Mouse (Mus musculus) frontal cortex, postnatal 10 days (tissue): ENCODE results near the gene Cela2a.
A peak's percentile ranks its signal among the peaks of the same experiment; 100 is the strongest.

Experiments used
- DNase-seq, 2 experiments: peaks; one replicate each; pipeline ENCODE4 v3.0.0; 2022; ENCODE audit warnings: low spot score in 2 of 2, mixed read lengths in 1 of 2

Gene Cela2a

GRCm38 (mm10) chr4:141826060-141826459, at the start of gene Cela2a:
TSS of gene Cela2a (minus strand) at chr4:141826160.
- DNase-seq = no peak

DNA sequence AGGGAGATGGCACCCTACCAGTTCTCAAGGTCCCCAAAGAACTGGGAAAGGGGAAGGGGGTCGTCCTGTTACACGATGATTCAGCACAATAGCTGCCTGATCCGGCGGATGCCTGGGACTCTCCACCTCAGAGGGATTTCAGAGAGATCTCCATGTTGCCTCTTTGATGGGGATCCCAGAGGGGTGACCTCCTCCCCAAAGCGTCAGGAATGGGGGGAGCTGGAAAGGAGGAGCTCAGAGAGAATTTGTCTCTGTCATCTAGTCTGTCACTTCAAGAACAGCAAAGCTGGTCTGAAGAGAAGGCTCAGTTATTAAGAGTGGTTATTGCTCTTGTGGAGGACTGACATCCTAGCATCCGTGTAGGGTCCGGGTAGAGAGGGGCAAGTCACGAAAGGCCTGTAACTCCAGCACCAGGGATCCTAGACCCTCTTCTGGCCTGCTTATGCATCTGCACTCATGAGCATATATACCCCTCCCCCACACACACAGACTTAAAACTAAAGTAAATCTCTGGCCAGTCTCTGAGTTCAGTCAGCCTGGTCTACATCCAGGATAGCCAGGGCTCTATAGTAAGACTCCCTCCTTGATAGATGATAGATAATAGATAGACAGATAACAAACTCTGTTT, 49.6 kb upstream of the Cela2a start:
- DNase-seq = no peak

- peak; percentile 74 to 80 for DNase-seq
Observed at GRCm38 (mm10) chr4:141874601-141875460, 48.9 kb upstream of the Cela2a start, which contains the start of gene Efhd2. TSS of gene Efhd2 (minus strand) at chr4:141874920.

DNA sequence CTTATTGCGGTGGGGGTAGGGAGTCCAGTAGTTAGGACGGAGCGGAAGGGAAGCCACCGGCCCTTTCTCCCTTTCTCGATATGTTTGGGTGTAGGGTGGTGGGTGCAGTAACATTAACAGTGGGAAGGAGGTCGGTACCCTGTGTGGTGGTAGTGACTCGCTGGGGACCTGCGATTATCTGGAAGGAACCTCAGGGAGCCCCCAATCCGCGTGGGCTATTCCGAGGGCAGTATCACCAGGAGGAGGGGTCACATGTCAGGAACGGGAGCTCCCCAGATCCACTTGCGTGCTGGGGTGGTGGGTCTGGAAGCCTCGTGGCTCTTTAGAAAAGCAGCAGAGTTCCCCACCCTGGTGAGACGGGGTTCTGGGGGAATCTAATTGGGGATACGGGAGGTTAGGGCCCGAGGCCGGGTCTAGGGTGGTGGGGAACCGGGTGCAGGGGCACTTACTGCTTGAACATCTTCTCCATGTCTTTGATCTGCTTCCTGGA, 48.2 kb upstream of the Cela2a start:
- DNase-seq = no peak

- peak in 1 of 2 experiments; percentile 25 for DNase-seq
Observed at GRCm38 (mm10) chr4:141872977-141873376, 47.0 kb upstream of the Cela2a start.

DNA sequence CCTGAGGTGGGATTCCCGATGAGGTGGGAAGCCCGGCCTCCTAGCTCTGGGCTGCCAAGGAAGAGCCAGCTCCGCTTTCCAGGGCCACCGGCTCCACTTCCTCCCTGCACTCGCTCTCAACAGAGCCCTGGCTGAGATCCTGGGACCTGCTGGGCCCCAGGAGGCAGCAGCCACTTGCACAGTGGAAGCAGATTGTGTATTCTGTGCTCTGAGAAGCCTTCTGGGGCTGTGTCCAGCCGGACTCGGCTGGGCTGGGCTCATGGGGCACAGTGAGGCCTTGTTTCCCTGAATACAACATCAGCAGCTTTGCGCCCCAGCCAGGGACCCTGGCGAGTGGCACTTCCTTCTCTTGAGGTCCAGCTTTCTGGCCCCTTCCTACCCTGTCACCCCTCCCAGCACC, 45.9 kb upstream of the Cela2a start:
- peak; percentile 64 to 69 for DNase-seq

DNA sequence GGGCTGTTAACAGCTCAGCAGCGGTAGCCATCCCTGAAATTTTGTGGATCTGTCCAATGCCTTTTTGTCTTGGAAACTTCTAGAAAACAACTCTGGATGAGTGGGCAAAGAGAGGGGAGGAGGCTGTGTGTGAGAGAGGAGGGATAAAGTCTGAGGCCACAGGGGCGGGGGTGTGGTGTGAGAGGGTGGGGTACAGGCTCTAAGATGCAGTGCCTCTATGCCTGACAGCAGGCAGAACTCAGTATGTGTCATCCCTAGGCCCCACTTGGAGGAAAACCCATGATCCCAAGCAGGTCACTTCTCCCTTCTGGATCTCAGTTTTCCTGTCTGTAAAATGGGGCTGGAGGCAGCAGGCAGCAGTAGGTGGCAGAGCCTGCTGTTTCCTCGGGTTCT, 45.4 kb upstream of the Cela2a start:
- no peak for DNase-seq

DNA sequence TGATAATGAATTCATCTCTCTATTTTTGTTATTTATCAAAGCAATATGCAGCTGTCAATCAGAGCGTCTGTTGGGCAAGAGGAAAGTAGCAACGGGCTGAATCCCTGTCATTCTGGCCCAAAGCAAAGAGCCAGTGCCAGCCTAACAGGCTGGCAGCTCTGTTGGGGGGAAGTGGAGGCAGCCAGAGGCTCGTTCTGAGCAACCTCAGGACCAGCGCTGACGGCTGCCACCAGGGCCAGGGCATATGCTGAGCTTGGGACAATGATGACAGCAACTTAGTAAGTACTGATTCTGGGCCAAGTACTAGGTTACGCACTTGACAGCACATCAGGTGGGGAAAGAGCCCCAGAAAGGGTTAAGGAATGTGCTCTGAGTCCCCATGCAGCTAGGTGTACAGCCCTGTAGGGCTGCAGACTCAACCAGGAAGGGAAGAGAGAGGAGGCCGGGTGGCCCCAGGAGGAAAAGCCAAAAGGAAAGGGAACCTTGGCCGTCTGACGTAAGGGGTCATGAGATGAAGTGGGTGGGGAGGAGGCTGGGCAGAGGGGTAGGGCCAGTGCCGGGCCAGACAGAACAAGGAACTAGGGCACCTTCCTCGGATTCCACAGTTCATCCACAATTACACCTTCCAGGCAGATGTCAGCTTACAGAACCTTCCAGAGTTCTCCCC, 44.8 kb upstream of the Cela2a start:
- DNase-seq = no peak

DNA sequence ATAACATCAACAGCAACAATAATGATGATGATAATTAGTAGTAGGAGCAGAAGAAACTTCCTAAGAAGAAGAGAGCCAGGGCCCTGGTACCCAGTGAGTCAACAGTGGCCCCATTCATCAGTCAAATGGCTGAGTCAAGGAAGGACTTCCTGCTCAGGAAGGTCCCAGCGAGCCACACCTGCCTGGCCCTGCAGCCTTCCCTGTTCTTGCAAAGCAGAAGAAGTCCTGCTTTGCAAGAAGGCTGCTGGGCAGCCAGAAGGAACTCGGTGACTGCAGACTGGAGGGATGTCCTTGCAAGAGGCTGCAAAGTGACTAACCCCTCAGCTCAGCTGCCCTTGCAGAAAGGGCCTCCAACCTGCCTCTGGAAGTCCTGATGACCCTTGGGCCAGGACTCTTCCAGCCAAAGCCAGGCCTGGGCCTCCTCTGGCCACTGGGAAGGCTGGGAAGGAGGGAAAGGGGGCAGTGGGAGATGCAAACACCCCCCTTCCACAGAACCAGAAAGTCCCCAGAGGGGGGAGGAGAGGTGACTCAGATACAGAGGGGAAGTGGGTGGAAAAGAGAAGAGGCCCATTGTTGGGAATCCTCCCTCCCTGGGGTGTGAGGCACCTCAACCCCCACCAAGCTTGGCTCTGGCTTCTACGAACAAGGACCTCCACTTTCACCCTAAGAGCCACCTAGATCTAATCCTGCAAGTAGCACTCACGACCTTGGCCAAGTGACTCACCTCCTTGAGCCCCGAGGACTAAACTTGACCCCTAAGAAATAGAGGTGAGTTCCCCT, 43.7 kb upstream of the Cela2a start:
- DNase-seq = no peak

DNA sequence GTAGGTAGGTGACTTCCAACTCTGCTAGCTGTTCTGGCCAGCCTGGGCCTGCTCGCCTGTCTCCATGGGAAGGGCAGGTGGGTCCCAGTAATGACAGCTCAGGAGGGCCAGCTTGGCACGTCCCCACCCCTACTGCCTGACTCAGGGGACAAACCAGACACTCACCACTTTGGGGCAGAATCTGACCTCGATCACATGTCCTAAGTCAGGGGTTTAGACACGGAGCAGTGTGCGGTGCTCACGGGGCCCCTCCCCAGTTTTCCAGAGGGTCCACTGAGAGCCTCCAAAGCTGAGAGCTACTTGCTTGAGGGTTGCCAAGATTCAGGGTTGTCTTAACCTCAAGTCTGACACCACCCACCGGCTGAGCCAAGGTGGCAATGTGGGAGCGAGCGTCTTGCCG, 42.1 kb upstream of the Cela2a start:
- DNase-seq = no peak

- DNase-seq = peak; percentile 69 to 71
Observed at GRCm38 (mm10) chr4:141867498-141867897, 41.5 kb upstream of the Cela2a start.

DNA sequence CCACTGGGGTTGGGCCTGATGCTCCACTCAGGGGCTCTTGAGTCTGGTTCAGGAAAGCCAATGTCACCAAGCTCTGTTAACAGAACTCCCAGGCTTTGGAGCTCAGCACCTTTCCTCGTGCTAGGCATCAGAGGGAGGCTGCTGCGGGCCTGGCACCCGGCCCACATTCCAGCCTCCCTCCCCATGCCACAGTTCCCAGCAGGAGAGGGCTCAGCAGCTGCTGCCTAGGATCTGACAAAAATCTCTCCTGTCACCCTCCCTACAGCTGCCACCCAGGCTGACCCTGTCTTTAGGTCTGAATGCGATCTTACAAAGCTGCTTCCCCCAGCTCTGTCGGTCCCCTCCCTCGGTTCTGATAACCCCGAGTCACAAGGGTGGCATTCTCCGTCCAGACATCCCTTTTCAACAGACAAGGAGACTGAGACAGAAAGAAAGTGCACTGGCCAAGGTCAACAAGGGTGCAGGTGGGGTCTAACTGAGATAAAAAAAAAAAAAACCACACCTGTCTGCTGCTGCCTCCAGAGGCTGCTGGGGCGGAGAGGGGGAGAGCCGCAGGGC, 41.1 kb upstream of the Cela2a start:
- DNase-seq = no peak

GRCm38 (mm10) chr4:141865600-141865999, 39.6 kb upstream of the Cela2a start:
- DNase-seq = no peak

- no peak for DNase-seq
Observed at GRCm38 (mm10) chr4:141865006-141865405, 39.0 kb upstream of the Cela2a start.

GRCm38 (mm10) chr4:141864506-141864905, 38.5 kb upstream of the Cela2a start:
- no peak for DNase-seq

GRCm38 (mm10) chr4:141863726-141864280, 37.8 kb upstream of the Cela2a start:
- DNase-seq = no peak

- no peak for DNase-seq
Observed at GRCm38 (mm10) chr4:141862867-141863266, 36.9 kb upstream of the Cela2a start.

DNA sequence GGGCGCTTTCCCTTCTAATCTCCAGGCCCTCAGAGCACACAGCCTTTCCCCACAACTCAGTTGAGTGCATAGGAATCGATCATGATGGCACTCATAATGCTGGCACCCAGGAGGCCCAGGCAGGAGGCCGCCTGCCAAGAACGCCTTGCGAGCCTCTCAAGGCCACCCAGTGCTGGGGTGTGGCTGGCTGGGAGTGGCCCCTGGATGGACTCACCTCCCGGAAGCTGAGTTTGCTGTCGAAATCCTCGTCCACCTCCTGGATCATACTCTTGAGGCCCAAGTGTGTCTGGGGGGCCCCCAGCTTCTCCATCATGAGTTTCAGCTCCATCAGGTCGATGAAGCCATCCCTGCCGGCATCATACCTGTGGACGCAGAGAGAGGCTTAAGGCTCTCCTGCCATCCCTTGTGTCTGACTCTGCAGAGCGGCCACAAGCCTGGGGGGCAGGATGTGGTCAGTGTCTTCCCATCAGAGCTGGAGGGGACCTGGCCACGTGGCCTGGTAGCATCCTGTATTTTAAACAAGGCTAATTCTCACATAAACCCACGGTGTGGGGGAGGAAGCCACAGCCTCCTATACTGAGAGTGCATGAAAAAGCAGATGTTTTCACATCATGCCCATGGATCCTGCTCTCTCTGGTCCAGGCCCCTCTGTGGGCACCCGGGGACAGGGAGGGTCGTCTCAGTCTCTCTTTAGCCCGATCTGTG, 35.8 kb upstream of the Cela2a start:
- DNase-seq = no peak

DNA sequence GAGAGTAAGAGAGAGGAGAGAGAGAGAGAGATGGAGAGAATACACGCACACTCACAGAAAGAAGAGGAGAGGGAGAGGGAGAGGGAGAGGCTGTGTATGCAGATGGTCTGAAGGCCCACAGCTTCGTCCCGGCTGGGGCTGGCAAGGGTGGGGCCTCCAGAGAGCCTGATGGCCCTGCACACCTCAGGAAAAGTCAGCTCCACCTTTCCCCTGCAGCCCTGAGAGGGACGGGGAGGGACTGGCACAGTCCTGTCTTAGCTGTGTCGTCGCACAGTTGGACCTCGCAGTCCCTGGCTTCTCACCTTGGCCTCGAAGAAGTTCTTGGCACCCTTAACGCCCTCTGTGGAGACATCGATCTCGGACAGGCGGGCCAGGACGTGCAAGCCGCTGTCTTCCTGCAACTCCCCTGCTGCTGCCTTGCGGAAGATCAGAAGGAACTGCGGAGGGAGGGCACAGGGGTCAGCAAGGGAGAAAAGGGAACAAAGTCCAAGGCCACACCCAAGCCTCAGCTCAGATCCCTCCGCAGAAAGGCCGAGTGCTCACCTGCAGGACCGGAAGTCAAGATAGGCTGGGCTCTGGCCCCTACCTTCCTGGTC, 34.4 kb upstream of the Cela2a start:
- DNase-seq = no peak

DNA sequence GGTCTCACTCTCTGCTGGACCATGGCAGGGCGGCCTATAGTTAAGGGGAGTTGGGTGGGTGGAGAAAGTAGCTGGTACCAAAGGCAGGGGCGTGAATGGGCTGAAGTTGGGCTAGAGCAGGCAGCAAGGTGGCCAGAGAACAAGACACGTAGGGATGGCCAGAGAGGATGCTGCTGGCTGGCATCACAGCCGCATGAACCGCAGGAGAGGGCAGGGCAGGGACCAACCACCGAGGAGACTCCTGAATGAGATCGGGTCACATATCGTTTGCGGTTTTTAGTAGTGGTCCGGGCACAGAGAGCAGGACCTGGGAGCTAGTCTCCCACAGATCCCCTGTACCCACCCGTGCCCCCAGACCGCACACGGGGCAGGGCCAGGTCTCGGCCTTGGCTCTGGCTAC, 33.4 kb upstream of the Cela2a start:
- DNase-seq = no peak
